Mouse (Mus musculus) adrenal gland, adult (tissue): ENCODE results near the gene Tlx1.
A peak's percentile ranks its signal among the peaks of the same experiment; 100 is the strongest.

Source experiments
- DNase-seq, 2 experiments: peaks; one replicate each; pipeline ENCODE4 v3.0.0; 2022 to 2023; ENCODE audit warnings: low spot score in 1 of 2; ENCODE audit not compliant: inconsistent age in 2 of 2

Tlx1 gene

GRCm38 (mm10) chr19:45158201-45158600 is 7.7 kb downstream of the Tlx1 start:
- no peak for DNase-seq

DNA sequence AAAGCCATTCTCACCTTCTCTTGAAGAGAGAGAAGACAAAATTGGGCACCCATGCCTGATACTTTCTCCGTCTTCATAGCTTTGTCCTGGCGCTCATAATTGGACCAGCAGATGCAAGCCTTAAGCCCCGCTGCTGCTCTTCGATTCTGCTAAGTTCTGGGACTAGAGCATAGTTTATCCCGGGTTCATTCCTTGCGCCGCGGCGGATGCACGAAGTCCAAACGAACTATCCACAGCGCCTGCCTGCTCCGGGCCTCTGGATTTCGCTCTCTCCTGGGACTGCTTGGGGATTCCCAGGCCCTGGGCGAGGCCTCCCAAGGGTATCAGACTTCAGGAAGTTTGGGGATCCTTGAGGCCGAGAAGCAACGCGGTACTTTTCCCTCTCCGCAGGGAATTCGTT is 8.4 kb downstream of the Tlx1 start:
- no peak for DNase-seq

DNA sequence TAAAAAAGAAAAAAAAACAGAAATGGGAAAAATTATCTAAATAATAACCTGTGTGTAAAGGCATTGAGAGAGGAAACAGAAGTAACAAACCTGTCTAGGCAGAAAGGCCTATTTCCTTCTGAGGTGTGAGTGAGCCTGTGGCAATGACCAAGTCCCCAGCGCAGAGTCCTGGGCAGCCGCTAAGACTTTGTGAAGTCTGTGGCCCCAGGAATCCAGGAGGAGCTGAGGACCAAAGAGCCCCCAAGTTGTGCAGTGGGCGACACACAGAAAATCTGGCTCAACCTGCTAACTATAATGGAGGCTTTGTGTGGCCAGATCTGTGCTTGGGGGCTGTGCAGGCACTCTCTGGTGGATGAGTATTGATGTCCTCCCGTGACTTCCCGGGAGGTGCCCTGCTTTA is 9.0 kb downstream of the Tlx1 start:
- DNase-seq = no peak

- no peak for DNase-seq
Measured at GRCm38 (mm10) chr19:45159991-45160390, 9.5 kb downstream of the Tlx1 start.

- DNase-seq = no peak
Measured at GRCm38 (mm10) chr19:45160523-45160922, 10.0 kb downstream of the Tlx1 start.

- DNase-seq = peak; percentile 69 to 88
Measured at GRCm38 (mm10) chr19:45161093-45161492, 10.6 kb downstream of the Tlx1 start.

DNA sequence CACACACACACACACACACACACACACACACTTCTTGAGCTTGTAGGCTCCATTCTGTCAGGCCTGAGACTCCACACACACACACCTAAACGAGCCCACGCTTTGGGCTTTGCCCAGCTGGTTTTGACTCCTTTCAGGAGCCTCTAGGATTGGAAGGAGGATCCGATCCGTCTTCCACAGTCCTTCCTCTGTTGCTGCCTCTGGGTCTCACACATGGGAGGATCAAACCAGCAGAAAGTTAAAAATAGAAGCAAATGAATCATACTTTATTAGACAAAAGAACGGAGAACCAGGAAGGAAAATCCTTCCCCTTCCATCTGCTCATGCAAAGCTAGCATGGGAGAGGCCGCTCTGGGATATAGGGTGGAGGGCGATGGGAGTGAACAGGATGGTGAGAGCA is 11.7 kb downstream of the Tlx1 start:
- no peak for DNase-seq

DNA sequence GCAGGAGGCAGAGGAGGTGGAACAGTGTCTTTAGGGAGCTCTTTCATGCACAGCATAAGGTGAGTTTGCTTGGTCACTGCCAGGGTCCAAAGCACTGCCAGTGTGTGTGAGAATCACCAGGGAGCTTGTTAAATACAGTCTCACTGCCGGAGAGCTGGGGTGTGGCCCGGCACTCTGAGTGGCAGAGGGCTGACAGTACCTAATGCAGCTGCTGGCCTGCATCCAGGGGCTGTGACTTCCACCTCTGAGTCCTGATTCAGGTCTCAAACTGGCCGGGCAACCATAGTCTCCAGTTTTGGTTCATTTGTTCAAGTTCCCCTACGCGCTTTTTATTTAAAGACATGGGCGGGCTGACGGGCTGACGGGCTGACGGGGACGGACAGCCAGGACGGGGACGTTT is 12.4 kb downstream of the Tlx1 start:
- DNase-seq = no peak

DNA sequence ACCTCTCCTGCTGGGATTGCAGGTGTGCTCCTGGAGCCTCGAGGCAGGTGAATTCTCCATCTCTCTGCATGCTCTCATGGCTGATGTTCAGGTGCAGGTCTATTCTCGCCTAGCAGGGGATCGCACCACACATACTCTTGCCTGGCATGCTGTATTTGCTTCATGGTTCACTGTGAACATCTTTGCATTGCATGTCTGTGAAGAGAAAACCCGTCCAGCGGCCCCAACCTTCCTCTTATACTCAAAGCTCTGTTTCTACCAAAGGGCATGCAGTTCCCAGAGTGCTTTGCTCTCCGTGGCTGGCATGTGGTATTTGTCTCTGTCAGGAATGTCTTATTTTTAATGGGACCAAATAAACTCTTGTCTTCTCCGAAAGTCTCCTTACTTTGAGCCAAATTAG is 20.0 kb downstream of the Tlx1 start:
- DNase-seq = peak in 1 of 2 experiments; percentile 5

DNA sequence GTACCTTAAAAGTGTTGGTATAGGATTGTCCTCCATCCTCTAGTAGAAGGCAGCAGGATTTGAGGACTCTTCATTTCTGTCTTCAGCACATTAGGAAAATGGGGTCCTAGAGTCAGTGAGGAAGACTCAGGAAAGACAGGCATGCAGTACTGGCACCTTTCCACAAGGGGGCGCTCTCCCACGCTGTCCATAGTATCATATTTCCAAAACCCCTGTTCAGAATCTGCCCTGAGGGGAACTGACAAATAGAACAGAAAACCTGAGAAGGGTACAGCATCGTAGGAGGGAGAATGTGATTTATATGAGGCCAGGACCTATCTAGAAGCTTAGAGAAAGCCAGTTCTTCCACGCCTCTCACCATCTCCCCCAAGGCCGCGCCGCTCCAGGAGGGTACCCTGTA is 24.3 kb downstream of the Tlx1 start:
- peak in 1 of 2 experiments; percentile 55 for DNase-seq

DNA sequence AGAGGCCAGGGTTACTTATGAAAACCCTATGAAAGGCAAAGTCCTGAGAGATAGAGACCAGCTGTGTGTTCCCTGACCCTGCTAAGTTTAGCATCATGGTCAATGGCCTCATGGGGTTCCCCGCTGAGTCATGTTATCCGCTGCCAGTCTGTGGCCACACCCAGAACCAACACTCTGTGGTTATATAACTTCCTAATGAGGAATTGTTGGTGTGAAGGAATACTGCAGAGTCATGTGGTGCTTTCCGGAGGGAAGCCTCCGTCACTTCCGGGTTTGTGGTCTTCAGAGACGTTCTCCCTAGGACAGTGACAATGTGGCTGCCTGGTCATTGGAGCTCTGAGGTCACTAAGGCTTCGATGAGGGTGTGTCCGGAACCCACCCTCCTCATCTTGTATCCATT is 25.8 kb downstream of the Tlx1 start:
- no peak for DNase-seq

- DNase-seq = peak; percentile 50 to 78
Measured at GRCm38 (mm10) chr19:45177004-45177737, 26.7 kb downstream of the Tlx1 start.

DNA sequence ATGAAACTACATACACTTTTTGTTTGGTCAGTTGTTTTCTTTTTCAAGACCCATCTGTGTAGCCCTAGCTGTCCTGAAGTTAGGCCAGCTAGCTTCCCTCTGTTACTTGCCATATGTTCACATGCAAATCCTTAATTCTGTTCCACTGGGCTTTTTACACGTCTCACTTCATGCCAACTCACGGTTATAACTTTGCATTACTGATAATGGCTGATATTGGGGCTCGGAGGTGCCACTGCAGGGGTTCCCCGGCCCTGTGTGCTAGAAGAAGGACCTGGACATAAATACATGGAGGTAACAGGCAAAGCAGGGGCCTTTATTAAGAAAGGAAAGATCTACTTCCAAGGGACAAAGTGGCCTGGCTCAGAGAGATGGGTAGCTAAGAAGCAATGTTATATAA is 29.0 kb downstream of the Tlx1 start:
- no peak for DNase-seq

DNA sequence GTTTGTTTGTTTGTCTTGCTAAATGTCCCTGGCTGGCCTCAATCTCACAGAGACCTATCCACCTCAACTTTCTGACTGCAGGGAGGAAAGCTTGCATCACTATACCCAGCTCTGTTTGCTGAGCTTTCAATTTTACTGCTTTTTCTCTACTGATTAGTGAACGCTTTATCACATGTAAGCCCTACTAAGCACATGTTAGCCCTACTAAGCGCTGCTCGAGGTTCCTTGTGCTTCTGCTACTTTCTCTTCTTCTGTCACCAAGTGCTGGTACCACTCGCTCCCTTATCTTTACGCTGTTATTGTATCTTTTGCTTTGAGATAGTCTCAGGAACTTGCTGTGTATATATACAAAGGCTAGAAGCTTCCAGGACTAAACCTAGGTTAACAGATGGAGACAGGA is 30.0 kb downstream of the Tlx1 start:
- no peak for DNase-seq

DNA sequence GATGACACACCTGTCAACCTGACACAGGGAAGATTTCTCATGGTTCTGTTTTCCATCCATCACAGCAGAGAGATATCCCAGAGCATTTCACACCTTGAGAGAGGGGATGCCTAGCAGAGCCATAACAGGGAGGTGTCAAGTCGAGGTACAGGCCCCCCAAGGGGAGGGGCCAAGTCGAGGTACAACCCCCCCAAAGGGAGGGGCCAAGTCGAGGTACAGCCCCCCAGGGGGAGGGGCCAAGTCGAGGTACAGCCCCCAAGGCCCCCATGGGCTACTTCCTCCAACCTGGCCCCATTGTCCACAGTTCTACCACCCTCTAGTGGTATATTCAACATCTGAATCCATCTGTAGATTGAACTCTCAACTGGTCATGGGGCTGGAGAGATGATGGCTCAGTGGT is 44.2 kb downstream of the Tlx1 start:
- DNase-seq = no peak

DNA sequence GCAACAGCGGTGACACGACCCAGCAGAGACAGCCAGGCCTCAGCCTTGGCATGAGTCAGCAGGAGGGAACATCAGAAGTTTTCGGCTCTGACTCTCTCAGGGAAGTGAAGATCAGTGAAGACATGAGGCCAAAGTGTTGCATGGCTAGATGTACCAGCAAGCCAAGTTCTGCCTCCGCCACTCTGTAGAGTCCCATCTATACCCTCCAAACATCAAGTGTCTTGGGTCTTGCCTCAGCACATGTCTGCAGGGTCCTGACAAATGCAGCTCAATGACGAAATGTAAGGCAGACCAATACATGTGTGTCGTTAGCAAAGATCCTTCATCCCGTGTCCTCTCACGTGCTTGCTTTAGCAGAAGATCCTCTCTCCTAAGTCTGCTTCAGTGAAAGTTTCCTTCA is 46.5 kb downstream of the Tlx1 start:
- peak in 1 of 2 experiments; percentile 18 for DNase-seq

DNA sequence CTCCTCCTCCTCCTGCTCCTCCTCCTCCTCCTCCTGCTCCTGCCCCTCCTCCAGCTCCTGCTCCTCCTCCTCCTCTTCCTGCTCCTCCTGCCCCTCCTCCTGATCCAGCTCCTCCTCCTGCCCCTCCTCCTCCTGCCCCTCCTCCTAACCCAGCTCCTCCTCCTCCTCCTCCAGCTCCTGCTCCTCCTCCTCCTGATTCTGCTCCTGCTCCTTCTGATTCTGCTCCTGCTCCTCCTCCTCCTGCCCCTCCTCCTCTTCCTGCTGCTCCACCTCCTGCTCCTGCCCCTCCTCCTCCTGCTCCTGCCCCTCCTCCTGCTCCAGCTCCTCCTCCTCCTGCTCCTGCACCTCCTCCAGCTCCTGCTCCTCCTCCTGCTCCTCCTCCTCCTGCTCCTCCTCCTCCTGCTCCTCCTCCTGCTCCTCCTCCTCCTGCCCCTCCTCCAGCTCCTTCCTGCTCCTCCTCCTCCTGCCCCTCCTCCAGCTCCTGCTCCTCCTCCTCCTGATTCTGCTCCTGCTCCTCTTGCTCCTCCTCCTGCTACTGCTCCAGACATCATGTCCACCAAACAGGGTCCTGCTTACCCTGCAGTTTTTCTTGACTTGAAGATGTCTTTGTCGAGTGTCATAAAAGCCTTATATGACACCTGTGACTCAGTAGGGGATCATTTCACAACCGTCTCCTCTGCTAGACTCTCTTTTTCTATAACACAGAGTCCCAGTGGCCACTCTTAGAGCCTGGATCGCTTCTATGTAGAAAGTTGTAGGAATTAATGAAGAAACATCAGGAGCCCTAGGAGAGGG is 55.0 kb downstream of the Tlx1 start:
- DNase-seq = peak in 1 of 2 experiments; percentile 32
